ENCODE assay signal across 20 mouse cellular contexts in genomic region chr12:3770546-3770945, GRCm38 (mm10). TPM values are rescaled to one million over a fixed set of nuclear protein-coding genes. Genes with fewer than 3 reads are reported as not detected.
A peak's percentile ranks its signal among the peaks of the same experiment; 100 is the strongest.
DNase-seq lines count a peak whose midpoint lies in the region; ATAC-seq and TF ChIP-seq lines count a peak whose summit lies in the region.
"Had no signal": no experiment of that assay in that cellular context is flagged by ENCODE, and none has a peak within 500 bp of the region (broad histone marks: within the 10 kb centered on the region; RNA-seq: fewer than 3 reads in every experiment).

No protein-coding gene starts in this region.

- in situ Hi-C loops in CH12.LX (cut with MboI; ENCODE audit: low pct_ligation_motif_present, low pct_unique_long_range_greater_than_20kb, low sequenced_read_pairs): no loop called here

- no peak for TF ChIP-seq RAD21 in CH12.LX (IDR thresholded peaks at IDR 0.05; ENCODE audit: low read depth, low read length)

- no peak for TF ChIP-seq CTCF in CH12.LX (conservative IDR thresholded peaks at IDR 0.05 in 1 of 2, IDR thresholded peaks at IDR 0.05 in 1 of 2; ENCODE audit: low read depth in 2 of 2, low read length in 2 of 2)
- no peak for TF ChIP-seq CTCF in cortical plate, adult 2 months (IDR thresholded peaks at IDR 0.05; ENCODE audit: extremely low read depth, insufficient read depth, low read length)

- H3K27ac ChIP-seq in CH12.LX (ENCODE audit: insufficient read depth, low read depth): peak overlapping the region; percentile 24; the same call in 1 of the 2 replicates
- H3K27ac ChIP-seq in cortical plate, adult 2 months (ENCODE audit: insufficient read depth, low read length): peak overlapping the region; percentile 43
- no peak overlapping the region for H3K27ac ChIP-seq in forebrain, embryonic 16.5 days (ENCODE audit: low read length)
- no peak overlapping the region for H3K27ac ChIP-seq in heart, embryonic 12.5 days (ENCODE audit: poor library complexity, severe bottlenecking)
- H3K27ac ChIP-seq: embryonic facial prominence, embryonic 13.5 days; forebrain, embryonic 12.5 days; heart, embryonic 13.5 days; hindbrain, embryonic 15.5 days had no signal

- no peak for DNase-seq in frontal cortex, postnatal 10 days (ENCODE audit: low spot score in 2 of 2)
- DNase-seq in layer of hippocampus, adult 9-11 months: peak; percentile 78
- no peak for DNase-seq in layer of hippocampus, postnatal 10 days (ENCODE audit: low spot score in 2 of 2)
- no peak for DNase-seq in CH12.LX (ENCODE audit: extremely low read depth)
- DNase-seq: adrenal gland, postnatal 14 days; cerebellum, adult 9-10 months; cerebellum, postnatal 25 days; forebrain, postnatal 0 days; gastrocnemius, postnatal 14 days; heart, postnatal 36 days had no signal

- peak overlapping the region; percentile 51 for H3K4me2 ChIP-seq in CH12.LX (ENCODE audit: insufficient read depth, low read depth, poor library complexity, severe bottlenecking)
- H3K4me2 ChIP-seq in forebrain, embryonic 16.5 days (ENCODE audit: low read length): no peak overlapping the region
- no peak overlapping the region for H3K4me2 ChIP-seq in heart, embryonic 12.5 days
- H3K4me2 ChIP-seq: embryonic facial prominence, embryonic 13.5 days; forebrain, embryonic 12.5 days; heart, embryonic 13.5 days; hindbrain, embryonic 15.5 days had no signal

- peak; percentile 38; the same call in 1 of the 2 replicates for ATAC-seq in frontal cortex, adult (ENCODE audit: low TSS enrichment)
- no peak for ATAC-seq in forebrain, embryonic 16.5 days
- no peak for ATAC-seq in heart, embryonic 12.5 days (ENCODE audit: insufficient number of reproducible peaks, low FRiP score)
- ATAC-seq: activated CD4-positive, CD25-positive, alpha-beta regulatory T cell, adult 4 months; forebrain, postnatal 0 days; Patski had no signal

- no peaks in the 10 kb centered on the region for H3K27me3 ChIP-seq in CH12.LX (replicated peaks)
- no peaks in the 10 kb centered on the region for H3K27me3 ChIP-seq in forebrain, embryonic 16.5 days (replicated peaks; ENCODE audit: control insufficient read depth, insufficient read depth, low read length)
- no peaks in the 10 kb centered on the region for H3K27me3 ChIP-seq in heart, embryonic 12.5 days (replicated peaks)
- H3K27me3 ChIP-seq: embryonic facial prominence, embryonic 13.5 days; forebrain, embryonic 12.5 days; heart, embryonic 13.5 days; hindbrain, embryonic 15.5 days; Patski had no signal

- H3K79me2 ChIP-seq in CH12.LX (replicated peaks; ENCODE audit: control insufficient read depth, extremely low read depth, insufficient read depth, poor library complexity, severe bottlenecking): no peaks in the 10 kb centered on the region

- TF ChIP-seq POLR2A in CH12.LX (IDR thresholded peaks at IDR 0.05; ENCODE audit: low read depth, low read length): no peak
- no peak for TF ChIP-seq POLR2A in cortical plate, adult 2 months (IDR thresholded peaks at IDR 0.05; ENCODE audit: extremely low read depth, insufficient read depth, low read length)

- H3K4me3 ChIP-seq in CH12.LX (replicated peaks in 1 of 3; ENCODE audit: low read depth in 2 of 3, low read length in 2 of 3, poor library complexity in 1 of 3): no peak overlapping the region
- H3K4me3 ChIP-seq in cortical plate, adult 2 months (ENCODE audit: insufficient read depth, low read length): no peak overlapping the region
- H3K4me3 ChIP-seq in forebrain, embryonic 16.5 days (replicated peaks; ENCODE audit: low read length): no peak overlapping the region
- no peak overlapping the region for H3K4me3 ChIP-seq in heart, embryonic 12.5 days
- H3K4me3 ChIP-seq: embryonic facial prominence, embryonic 13.5 days; forebrain, embryonic 12.5 days; heart, embryonic 13.5 days; hindbrain, embryonic 15.5 days had no signal

- no peaks in the 10 kb centered on the region for H3K9me3 ChIP-seq in CH12.LX (replicated peaks; ENCODE audit: low read length)
- no peaks in the 10 kb centered on the region for H3K9me3 ChIP-seq in forebrain, embryonic 16.5 days (ENCODE audit: control insufficient read depth, low read length)
- no peaks in the 10 kb centered on the region for H3K9me3 ChIP-seq in heart, embryonic 12.5 days (replicated peaks)
- H3K9me3 ChIP-seq: embryonic facial prominence, embryonic 13.5 days; forebrain, embryonic 12.5 days; heart, embryonic 13.5 days; hindbrain, embryonic 15.5 days had no signal

- peaks cover 21 to 57% of the 10 kb centered on the region in 2 experiments for H3K4me1 ChIP-seq in CH12.LX (ENCODE audit: control insufficient read depth in 1 of 2, insufficient read depth in 2 of 2)
- peaks cover 6% of the 10 kb centered on the region for H3K4me1 ChIP-seq in cortical plate, adult 2 months (ENCODE audit: control insufficient read depth, insufficient read depth, low read length)
- H3K4me1 ChIP-seq in forebrain, embryonic 16.5 days (replicated peaks; ENCODE audit: control insufficient read depth, insufficient read depth, low read length): no peaks in the 10 kb centered on the region
- no peaks in the 10 kb centered on the region for H3K4me1 ChIP-seq in heart, embryonic 12.5 days (replicated peaks)
- H3K4me1 ChIP-seq: embryonic facial prominence, embryonic 13.5 days; hindbrain, embryonic 15.5 days had no signal

- H3K9ac ChIP-seq in CH12.LX (ENCODE audit: insufficient read depth, low read depth): no peak overlapping the region
- H3K9ac ChIP-seq in forebrain, embryonic 16.5 days (replicated peaks; ENCODE audit: low read depth, low read length): no peak overlapping the region
- no peak overlapping the region for H3K9ac ChIP-seq in heart, embryonic 12.5 days
- H3K9ac ChIP-seq: embryonic facial prominence, embryonic 13.5 days; forebrain, embryonic 12.5 days; forebrain, postnatal 0 days; heart, embryonic 13.5 days; hindbrain, embryonic 15.5 days had no signal

- peaks cover 0 to 18% of the 10 kb centered on the region in 2 experiments for H3K36me3 ChIP-seq in CH12.LX (replicated peaks in 1 of 2; ENCODE audit: control insufficient read depth in 1 of 2, insufficient read depth in 1 of 2, low read length in 1 of 2)
- no peaks in the 10 kb centered on the region for H3K36me3 ChIP-seq in forebrain, embryonic 16.5 days (ENCODE audit: control insufficient read depth, insufficient read depth)
- no peaks in the 10 kb centered on the region for H3K36me3 ChIP-seq in heart, embryonic 12.5 days

- 74% methylated on average over 2 of the region's 2 CpGs for WGBS in forebrain, embryonic 16.5 days
- WGBS in heart, embryonic 12.5 days: 84% methylated on average over 2 of the region's 2 CpGs

- TF ChIP-seq EP300 in CH12.LX (IDR thresholded peaks at IDR 0.05; ENCODE audit: low read length): no peak

- dilution Hi-C loops in CH12.LX (cut with MboI; ENCODE audit: extremely low pct_ligation_motif_present, extremely low pct_unique_long_range_greater_than_20kb, low sequenced_read_pairs): no loop called here

TF ChIP-seq in CH12.LX, 34 proteins besides CTCF, POLR2A, EP300 and RAD21:
- TF ChIP-seq JUN (IDR thresholded peaks at IDR 0.05; ENCODE audit: insufficient read depth, low read depth, low read length) (no peak), TCF12 (IDR thresholded peaks at IDR 0.05; ENCODE audit: low read depth, low read length) (no peak), JUND (conservative IDR thresholded peaks at IDR 0.05; ENCODE audit: low read depth, low read length) (no peak)

RNA-seq across cellular contexts. Expression of gene Dnmt3a, which starts 35.3 kb away (rescaled TPM):
- total RNA-seq in layer of hippocampus, postnatal 10 days (2021): 100 to 1,000 TPM; 288 to 295 TPM
- 21.2 and 23.4 TPM in 2 replicates for total RNA-seq in CH12.LX (2012; rRNA removed)
- total RNA-seq in CH12.LX (2014; rRNA removed): 15.4 and 15.5 TPM in 2 replicates
- 61.5 TPM in 2 replicates for polyA plus RNA-seq in CH12.LX (2012; ENCODE audit: insufficient read length, low read depth)
- polyA plus RNA-seq in cortical plate, adult 2 months (2012; rRNA removed): 38.2 and 38.3 TPM in 2 replicates
- polyA plus RNA-seq in forebrain, embryonic 16.5 days (2015; fragmentation: Nextera tagmentation; extraction: Ambion mirVana): 86.3 and 86.6 TPM in 2 replicates
- polyA plus RNA-seq in heart, embryonic 12.5 days (2016; fragmentation: Nextera tagmentation; extraction: Ambion mirVana): 139 and 142 TPM in 2 replicates

Comparison
In these comparisons a context has a peak if more than half of its experiments do, and no peak if none do; other contexts are left out.
1. H3K27ac ChIP-seq: peak in CH12.LX (single experiment) and cortical plate, adult 2 months (single experiment); none in forebrain, embryonic 16.5 days (single experiment) and heart, embryonic 12.5 days (single experiment).